Mouse (Mus musculus) embryonic facial prominence, embryonic 10.5 days (tissue): ENCODE measurements around the gene Atp1a2. TPM values are rescaled to one million over a fixed set of nuclear protein-coding genes. Genes with fewer than 3 reads are reported as not detected.
"Not testable (repeated sequence)": the region's sequence is repeated elsewhere in the genome, so short reads cannot be mapped to it uniquely, and the experiment has no call there.

Experiments used
- DNase-seq: peaks from one replicate; pipeline ENCODE4 v3.0.0-alpha.2; 2017; ENCODE audit warnings: low spot score
- H3K27ac ChIP-seq: fragments of 300-500 bp; sonication (generic); replicated peaks from 2 replicates; pipeline ENCODE4 v1.5.1; 2016; ENCODE audit warnings: mild to moderate bottlenecking
- H3K27me3 ChIP-seq: fragments of 300-500 bp; sonication (generic); replicated peaks from 2 replicates; pipeline ENCODE4 v1.6.1; 2016; ENCODE audit warnings: low read depth, mild to moderate bottlenecking; ENCODE audit not compliant: poor library complexity, severe bottlenecking
- H3K36me3 ChIP-seq: fragments of 300-500 bp; sonication (generic); replicated peaks from 2 replicates; pipeline ENCODE4 v1.6.1; 2016; ENCODE audit warnings: mild to moderate bottlenecking, moderate library complexity
- H3K4me1 ChIP-seq: fragments of 300-500 bp; sonication (generic); 2 replicates; pipeline ENCODE4 v1.6.1; 2016
- H3K4me3 ChIP-seq: fragments of 300-500 bp; sonication (generic); 2 replicates; pipeline ENCODE4 v1.5.1; 2016; ENCODE audit warnings: mild to moderate bottlenecking, moderate library complexity
- H3K9me3 ChIP-seq: fragments of 300-500 bp; sonication (generic); 2 replicates; pipeline ENCODE4 v1.6.1; 2016; ENCODE audit warnings: mild to moderate bottlenecking
- WGBS: fragments of 180-500 bp; shearing (Covaris S2); methylation state at CpG from one replicate; pipeline ENCODE4 v1.1.7; 2016; 5-methylcytosine and 5-hydroxymethylcytosine counted together
- polyA plus RNA-seq: library from polyadenylated mRNA; unstranded; fragments of >200 nt; fragmentation: Nextera tagmentation; extraction: Ambion mirVana; gene quantifications from 2 replicates; pipeline ENCODE4 v1.2.1, GENCODE M21; 2016

Atp1a2 gene
- polyA plus RNA-seq, 1 experiment from 2014 or later: 1.4 TPM

GRCm38 (mm10) chr1:172277172-172277571 is 20.7 kb downstream of the Atp1a2 start:
- Histone ChIP-seq H3K4me1 (peaks cover 9% of the 10 kb centered on the region), H3K27me3 (no peaks in the 10 kb centered on the region), H3K36me3 (no peaks in the 10 kb centered on the region), H3K4me3 (no peak overlapping the region), H3K9me3 (no peaks in the 10 kb centered on the region), H3K27ac (no peak overlapping the region)
- 84% methylated on average over 3 of the region's 3 CpGs for WGBS
- DNase-seq: no peak

GRCm38 (mm10) chr1:172274547-172274946 is 23.3 kb downstream of the Atp1a2 start:
- WGBS: 75% methylated on average over 5 of the region's 5 CpGs
- H3K4me1 ChIP-seq: peaks cover 12% of the 10 kb centered on the region
- H3K27ac ChIP-seq: no peak overlapping the region; the same call in 1 of the 2 replicates

GRCm38 (mm10) chr1:172274116-172274515 is 23.7 kb downstream of the Atp1a2 start:
- H3K36me3 ChIP-seq: no peaks in the 10 kb centered on the region
- WGBS: 40% methylated on average over 5 of the region's 5 CpGs

More at GRCm38 (mm10) chr1:172274547-172274946, 23.3 kb downstream of the Atp1a2 start:
- no peaks in the 10 kb centered on the region for H3K36me3 ChIP-seq
- no peaks in the 10 kb centered on the region for H3K27me3 ChIP-seq
- DNase-seq: no peak
- no peaks in the 10 kb centered on the region for H3K9me3 ChIP-seq
- no peak overlapping the region for H3K4me3 ChIP-seq

GRCm38 (mm10) chr1:172273386-172273785 is 24.5 kb downstream of the Atp1a2 start:
- no peaks in the 10 kb centered on the region for H3K9me3 ChIP-seq
- no peaks in the 10 kb centered on the region for H3K36me3 ChIP-seq
- H3K4me1 ChIP-seq: peaks cover 12% of the 10 kb centered on the region
- WGBS: 87% methylated on average over 6 of the region's 6 CpGs
- H3K27me3 ChIP-seq: no peaks in the 10 kb centered on the region
- no peak for DNase-seq
- H3K4me3 ChIP-seq: no peak overlapping the region
- no peak overlapping the region for H3K27ac ChIP-seq

More at GRCm38 (mm10) chr1:172274116-172274515, 23.7 kb downstream of the Atp1a2 start:
- H3K27ac ChIP-seq: no peak overlapping the region; the same call in 1 of the 2 replicates
- no peak overlapping the region for H3K4me3 ChIP-seq
- peaks cover 12% of the 10 kb centered on the region for H3K4me1 ChIP-seq
- no peaks in the 10 kb centered on the region for H3K9me3 ChIP-seq
- H3K27me3 ChIP-seq: no peaks in the 10 kb centered on the region
- DNase-seq: no peak

DNA sequence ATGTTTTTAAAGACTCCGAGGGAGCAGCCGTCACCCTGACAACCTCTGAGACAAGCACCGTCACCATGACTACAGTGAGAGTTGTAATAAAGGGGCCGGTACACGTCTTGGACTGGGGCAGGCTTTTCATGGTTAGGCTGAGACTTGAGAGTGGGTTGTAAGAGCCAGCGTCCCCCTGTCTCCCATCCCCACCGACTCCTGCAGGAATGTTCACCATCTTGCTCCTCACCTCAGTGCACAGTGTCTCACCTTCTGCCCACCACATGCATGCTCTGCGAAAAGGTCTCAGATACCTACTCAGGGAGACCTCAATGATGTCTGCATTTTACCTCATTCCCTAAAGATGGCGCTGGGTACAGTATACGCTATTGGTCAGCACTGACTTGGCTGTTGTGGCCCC is 26.1 kb downstream of the Atp1a2 start:
- 75% methylated on average over 10 of the region's 10 CpGs for WGBS
- no peak overlapping the region for H3K27ac ChIP-seq
- no peak overlapping the region for H3K4me3 ChIP-seq
- no peaks in the 10 kb centered on the region for H3K9me3 ChIP-seq
- H3K4me1 ChIP-seq: peaks cover 12% of the 10 kb centered on the region
- H3K27me3 ChIP-seq: no peaks in the 10 kb centered on the region
- H3K36me3 ChIP-seq: no peaks in the 10 kb centered on the region
- no peak for DNase-seq

DNA sequence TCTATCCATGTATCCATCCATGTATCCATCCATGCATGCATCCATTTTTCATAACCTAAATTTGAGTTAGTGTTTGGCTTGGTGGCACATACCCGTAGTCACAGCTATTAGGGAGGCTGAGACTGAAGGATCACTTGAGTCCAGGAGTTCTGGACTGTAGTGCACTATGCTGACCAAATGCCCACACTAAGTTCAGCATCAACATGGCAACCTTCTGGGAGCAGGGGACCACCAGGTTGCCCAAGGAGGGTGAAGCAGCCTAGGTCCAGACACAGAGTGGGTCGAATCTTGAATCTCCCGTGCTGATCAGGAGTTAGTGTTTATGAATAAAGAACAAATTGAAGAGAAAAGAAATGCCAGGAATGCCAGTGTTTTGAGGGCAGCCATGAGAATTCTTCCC is 26.7 kb downstream of the Atp1a2 start:
- H3K27ac ChIP-seq: no peak overlapping the region

DNA sequence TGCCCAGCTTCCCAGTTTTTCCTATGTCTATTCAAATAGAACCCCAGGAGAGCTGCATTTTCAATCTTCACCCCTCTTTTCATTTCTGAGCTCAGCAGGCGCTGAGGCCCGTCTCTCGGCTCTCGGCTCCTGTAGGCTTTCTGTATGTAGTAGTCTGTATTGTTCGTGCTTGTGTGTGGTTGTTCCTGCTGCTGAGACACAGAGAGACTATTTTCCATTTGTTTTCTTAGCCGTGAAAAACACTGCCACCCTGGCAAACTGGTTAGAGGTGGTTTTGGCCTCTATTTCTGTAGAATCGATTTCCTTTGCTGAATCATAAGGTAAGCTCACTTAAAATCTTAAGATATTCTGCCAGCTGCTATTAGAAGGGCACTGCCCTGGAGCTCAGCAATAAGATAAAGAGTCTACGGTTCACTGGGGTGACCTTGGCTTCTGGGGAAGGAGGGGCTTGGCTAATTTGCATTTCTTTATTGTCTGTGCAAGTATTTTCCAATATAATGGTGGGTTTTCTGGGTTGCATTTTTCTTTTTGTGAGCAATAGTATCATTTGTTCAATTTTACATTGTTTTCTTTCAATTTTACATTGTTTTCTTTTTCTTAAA is 36.3 kb downstream of the Atp1a2 start, which contains the start of gene Igsf8:
TSS of gene Igsf8 (plus strand) at position 165 of the 602 bp plus-strand sequence.
- Histone ChIP-seq H3K36me3 (no peaks in the 10 kb centered on the region), H3K27ac (peak within 1 kb of the TSS; percentile 24; the same call in 1 of the 2 replicates), H3K4me3 (no peak within 1 kb of the TSS), H3K27me3 (no peaks in the 10 kb centered on the region), H3K4me1 (no peaks in the 10 kb centered on the region), H3K9me3 (no peaks in the 10 kb centered on the region)
- 47% methylated on average over 8 of the region's 8 CpGs for WGBS
- no peak for DNase-seq

More for the DNA sequence above, 26.7 kb downstream of the Atp1a2 start:
- H3K4me1 ChIP-seq: peaks cover 12% of the 10 kb centered on the region
- DNase-seq: no peak
- H3K36me3 ChIP-seq: no peaks in the 10 kb centered on the region
- H3K9me3 ChIP-seq: no peaks in the 10 kb centered on the region
- WGBS: 87% methylated on average over 3 of the region's 3 CpGs
- H3K27me3 ChIP-seq: no peaks in the 10 kb centered on the region
- no peak overlapping the region for H3K4me3 ChIP-seq

DNA sequence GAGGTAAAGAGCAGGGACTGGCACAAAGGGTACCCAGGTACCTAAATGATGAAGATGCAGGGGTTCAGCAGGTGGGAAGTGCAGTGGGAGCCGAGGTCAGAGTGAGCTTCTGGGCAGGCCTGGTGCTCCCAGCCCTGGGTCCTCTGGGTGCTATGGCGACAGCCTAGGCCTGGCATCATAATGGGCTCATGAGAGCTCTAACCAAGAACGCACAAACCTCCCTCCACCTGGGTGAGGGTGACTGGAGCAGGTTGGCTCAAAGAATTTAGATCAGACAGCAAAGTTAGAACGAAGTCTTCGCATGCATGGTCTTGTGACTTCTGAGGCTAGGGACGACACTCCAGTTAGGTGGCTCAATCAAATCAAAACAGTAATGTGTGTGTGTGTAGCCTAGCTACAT is 39.5 kb downstream of the Atp1a2 start, which contains the start of gene Atp1a4:
TSS of gene Atp1a4 (minus strand) at position 101 of the 400 bp plus-strand sequence.
- DNase-seq: no peak
- Histone ChIP-seq H3K27me3 (no peaks in the 10 kb centered on the region), H3K4me1 (no peaks in the 10 kb centered on the region), H3K27ac (no peak within 1 kb of the TSS), H3K4me3 (no peak within 1 kb of the TSS), H3K9me3 (no peaks in the 10 kb centered on the region), H3K36me3 (no peaks in the 10 kb centered on the region)
- 90% methylated on average over 6 of the region's 6 CpGs for WGBS

DNA sequence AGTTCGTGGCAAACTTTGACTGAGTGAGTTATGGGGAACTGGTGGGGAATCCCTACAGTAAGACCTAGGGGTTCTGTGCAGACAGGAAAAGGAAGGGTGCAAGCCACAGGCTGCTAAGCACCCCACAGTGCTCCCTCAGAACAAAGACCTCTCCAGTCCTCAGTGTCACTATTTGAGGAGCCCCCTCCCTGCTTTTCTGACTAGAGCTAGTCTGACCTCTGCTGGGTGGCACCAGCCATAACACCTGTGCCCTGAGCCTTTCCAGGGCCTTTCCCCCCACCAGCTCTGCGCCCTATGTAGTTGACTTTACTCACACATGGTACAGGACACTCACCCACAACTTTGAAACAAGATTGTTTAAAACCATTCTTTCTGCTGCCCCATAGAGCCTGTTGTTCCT is 50.2 kb downstream of the Atp1a2 start:
- peaks cover 40% of the 10 kb centered on the region for H3K27me3 ChIP-seq
- no peaks in the 10 kb centered on the region for H3K9me3 ChIP-seq
- peak; percentile 54 for DNase-seq
- no peak overlapping the region for H3K27ac ChIP-seq
- 42% methylated on average over 2 of the region's 2 CpGs for WGBS
- no peaks in the 10 kb centered on the region for H3K36me3 ChIP-seq
- H3K4me1 ChIP-seq: peaks cover 6% of the 10 kb centered on the region; the same call in 1 of the 2 replicates
- H3K4me3 ChIP-seq: no peak overlapping the region

- Histone ChIP-seq H3K27ac (no peak overlapping the region), H3K36me3 (no peaks in the 10 kb centered on the region), H3K27me3 (peaks cover 45% of the 10 kb centered on the region), H3K4me1 (peaks cover 11% of the 10 kb centered on the region; the same call in 1 of the 2 replicates), H3K4me3 (no peak overlapping the region), H3K9me3 (no peaks in the 10 kb centered on the region)
- DNase-seq: no peak
- WGBS: 73% methylated on average over 4 of the region's 4 CpGs
Measured at GRCm38 (mm10) chr1:172247216-172247615, 50.6 kb downstream of the Atp1a2 start.

DNA sequence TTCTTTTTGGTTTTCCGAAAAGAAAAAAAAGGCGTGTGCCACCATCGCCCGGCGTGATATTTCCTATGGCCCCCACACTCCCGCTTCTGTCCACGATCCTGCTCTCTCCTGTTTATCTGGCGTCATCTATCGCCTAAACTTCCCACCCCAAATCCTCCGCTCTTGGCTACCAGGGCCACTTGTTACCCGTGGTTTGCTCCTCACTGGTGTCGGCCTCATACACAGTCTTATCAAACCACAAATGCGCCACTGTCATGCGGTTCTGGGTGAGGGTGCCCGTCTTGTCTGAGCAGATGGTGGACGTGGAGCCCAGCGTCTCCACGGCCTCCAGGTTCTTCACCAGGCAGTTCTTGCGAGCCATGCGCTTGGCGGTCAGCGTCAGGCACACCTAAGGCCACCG is 53.2 kb downstream of the Atp1a2 start:
- H3K36me3 ChIP-seq, H3K9me3 ChIP-seq, H3K27ac ChIP-seq, DNase-seq: not testable (repeated sequence)
- Histone ChIP-seq H3K4me1 (peaks cover 18% of the 10 kb centered on the region), H3K27me3 (peaks cover 46% of the 10 kb centered on the region), H3K4me3 (peak overlapping the region; percentile 8; the same call in 1 of the 2 replicates)
- WGBS: 36% methylated on average over 23 of the region's 23 CpGs

DNA sequence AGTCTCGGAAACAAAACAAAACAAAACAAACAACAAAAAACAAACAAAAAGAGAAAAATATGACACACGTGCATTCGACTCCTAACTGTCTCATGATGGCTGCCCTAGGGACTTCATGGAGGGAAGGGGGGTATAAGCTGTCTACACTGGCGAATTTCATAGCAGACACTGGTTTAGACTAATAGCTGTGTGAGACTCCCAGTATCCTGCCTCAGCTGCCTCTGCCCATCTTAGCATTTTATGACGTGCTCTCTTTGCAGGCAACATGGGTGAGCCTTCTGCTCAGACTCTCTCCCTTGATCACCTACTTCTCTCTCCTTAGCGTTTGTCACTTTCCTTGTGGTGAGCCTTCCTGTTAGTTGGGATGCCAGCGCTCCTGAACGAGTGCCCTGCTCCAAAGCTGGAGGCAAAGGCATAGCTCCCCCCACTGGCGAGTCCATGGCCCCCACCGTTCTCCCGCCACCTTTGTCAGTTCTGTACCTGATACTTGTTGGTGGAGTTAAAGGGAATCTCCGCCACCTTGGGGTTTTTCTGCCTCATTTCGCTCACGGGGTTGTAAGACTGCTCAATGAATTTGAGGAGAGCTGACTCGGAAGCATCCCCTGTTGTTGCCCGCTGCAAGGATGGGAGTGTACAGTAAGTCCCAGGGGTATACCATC is 54.2 kb downstream of the Atp1a2 start:
- DNase-seq: peak; percentile 41
- H3K4me1 ChIP-seq: peaks cover 18% of the 10 kb centered on the region
- H3K27me3 ChIP-seq: peaks cover 46% of the 10 kb centered on the region
- no peaks in the 10 kb centered on the region for H3K9me3 ChIP-seq
- 26% methylated on average over 16 of the region's 16 CpGs for WGBS
- no peaks in the 10 kb centered on the region for H3K36me3 ChIP-seq
- no peak overlapping the region for H3K27ac ChIP-seq
- 0 out of 2 replicates have a peak overlapping the region, but pooled peaks have one; percentile 6 for H3K4me3 ChIP-seq

DNA sequence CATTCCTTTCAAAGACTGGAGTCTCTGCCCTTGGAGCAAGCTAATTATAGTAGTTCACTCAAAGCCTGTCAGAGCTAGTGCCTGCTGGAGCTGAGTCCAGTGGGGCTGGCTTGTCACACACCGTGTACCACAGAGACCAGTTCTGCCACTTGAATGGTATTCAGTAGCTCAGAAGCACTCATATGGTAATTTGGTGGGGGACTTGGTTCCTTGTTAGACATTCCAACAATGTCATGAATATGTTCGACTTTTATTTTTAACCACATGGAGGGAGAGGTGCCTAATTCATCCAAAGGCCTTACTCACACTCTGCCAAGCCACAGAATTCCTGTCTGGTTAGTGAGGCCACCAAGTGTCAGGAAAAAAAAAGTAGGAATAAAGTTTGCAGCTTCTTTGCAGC is 55.5 kb downstream of the Atp1a2 start:
- Histone ChIP-seq H3K9me3 (no peaks in the 10 kb centered on the region), H3K27me3 (peaks cover 46% of the 10 kb centered on the region), H3K36me3 (no peaks in the 10 kb centered on the region), H3K27ac (no peak overlapping the region), H3K4me3 (no peak overlapping the region), H3K4me1 (peaks cover 18% of the 10 kb centered on the region)
- no peak for DNase-seq
- 48% methylated on average over 2 of the region's 2 CpGs for WGBS
